Mouse (Mus musculus) adrenal gland, postnatal 10 days (tissue): ENCODE results near the gene Trappc13. TPM values are rescaled to one million over a fixed set of nuclear protein-coding genes. Genes with fewer than 3 reads are reported as not detected.
"Not testable (repeated sequence)": the region's sequence is repeated elsewhere in the genome, so short reads cannot be mapped to it uniquely, and the experiment has no call there.

Source experiments
- DNase-seq: peaks from one replicate; pipeline ENCODE4 v3.0.0; 2021; ENCODE audit warnings: mixed read lengths
- long read RNA-seq, 2 experiments: library from polyadenylated mRNA; stranded (forward); transcript quantifications; one replicate each; pipeline ENCODE4 v2.0.0; 2021
- total RNA-seq, 2 experiments: library from RNA; stranded (reverse); gene quantifications; 2 replicates each; pipeline ENCODE4 v1.2.3; 2021

Gene Trappc13
- 10 to 100 TPM; 47.1 to 51.4 TPM for total RNA-seq
- long read RNA-seq, experiment 1, transcript Trappc13-205 (12 exons, 3,538 nt) = major isoform, 17 of 68 reads
- long read RNA-seq, experiment 1, partial matches to known transcripts = 4 of 68 reads
- long read RNA-seq, experiment 1, other reads (novel, unspliced or antisense) = 43 of 68 reads
- long read RNA-seq, experiment 2, transcript Trappc13-205 (12 exons, 3,538 nt) = major isoform, 11 of 36 reads
- long read RNA-seq, experiment 2, partial matches to known transcripts = 0 of 36 reads
- long read RNA-seq, experiment 2, other reads (novel, unspliced or antisense) = 23 of 36 reads

- DNase-seq = peak; percentile 90
Measured at GRCm38 (mm10) chr13:104177796-104178649, at the start of gene Trappc13. Gene Trappc13, minus strand, starts transcription at chr13:104178469.

- no peak for DNase-seq
Measured at GRCm38 (mm10) chr13:104227478-104227877, 49.2 kb upstream of the Trappc13 start.

- DNase-seq = no peak
Measured at GRCm38 (mm10) chr13:104204313-104204712, 26.0 kb upstream of the Trappc13 start.

GRCm38 (mm10) chr13:104195891-104196290 is 17.6 kb upstream of the Trappc13 start:
- DNase-seq = not testable (repeated sequence)

GRCm38 (mm10) chr13:104187357-104187756 is 9.1 kb upstream of the Trappc13 start:
- no peak for DNase-seq

GRCm38 (mm10) chr13:104179176-104179888 is 1.1 kb upstream of the Trappc13 start:
- no peak for DNase-seq

GRCm38 (mm10) chr13:104178650-104179121 is 417 bp upstream of the Trappc13 start, which contains the start of gene Trim23:
Gene Trim23, plus strand, starts transcription at chr13:104178797.
- peak; percentile 96 for DNase-seq

GRCm38 (mm10) chr13:104176874-104177273 is 1.4 kb downstream of the Trappc13 start:
- DNase-seq = no peak

GRCm38 (mm10) chr13:104172498-104172897 is 5.8 kb downstream of the Trappc13 start:
- no peak for DNase-seq

- no peak for DNase-seq
Measured at GRCm38 (mm10) chr13:104171711-104172110, 6.6 kb downstream of the Trappc13 start.

- DNase-seq = no peak
Measured at GRCm38 (mm10) chr13:104155686-104156085, 22.6 kb downstream of the Trappc13 start.

- no peak for DNase-seq
Measured at GRCm38 (mm10) chr13:104155106-104155505, 23.2 kb downstream of the Trappc13 start.

GRCm38 (mm10) chr13:104154180-104154579 is 24.1 kb downstream of the Trappc13 start:
- no peak for DNase-seq

- peak; percentile 7 for DNase-seq
Measured at GRCm38 (mm10) chr13:104145646-104146045, 32.6 kb downstream of the Trappc13 start.

GRCm38 (mm10) chr13:104144871-104145270 is 33.4 kb downstream of the Trappc13 start:
- no peak for DNase-seq

GRCm38 (mm10) chr13:104139369-104140209 is 38.7 kb downstream of the Trappc13 start:
- DNase-seq = peak; percentile 86

GRCm38 (mm10) chr13:104134510-104135085 is 43.7 kb downstream of the Trappc13 start:
- no peak for DNase-seq

- no peak for DNase-seq
Measured at GRCm38 (mm10) chr13:104132561-104132960, 45.7 kb downstream of the Trappc13 start.

GRCm38 (mm10) chr13:104123662-104124381 is 54.4 kb downstream of the Trappc13 start:
- no peak for DNase-seq
